Mouse (Mus musculus) heart, adult 9 months (tissue): Measurements from ENCODE around the gene Cep170.
A peak's percentile ranks its signal among the peaks of the same experiment; 100 is the strongest.

Experiments
- DNase-seq, 2 experiments: peaks; one replicate each; pipeline ENCODE4 v3.0.0; 2022; ENCODE audit warnings: low spot score in 2 of 2

Gene Cep170

DNA sequence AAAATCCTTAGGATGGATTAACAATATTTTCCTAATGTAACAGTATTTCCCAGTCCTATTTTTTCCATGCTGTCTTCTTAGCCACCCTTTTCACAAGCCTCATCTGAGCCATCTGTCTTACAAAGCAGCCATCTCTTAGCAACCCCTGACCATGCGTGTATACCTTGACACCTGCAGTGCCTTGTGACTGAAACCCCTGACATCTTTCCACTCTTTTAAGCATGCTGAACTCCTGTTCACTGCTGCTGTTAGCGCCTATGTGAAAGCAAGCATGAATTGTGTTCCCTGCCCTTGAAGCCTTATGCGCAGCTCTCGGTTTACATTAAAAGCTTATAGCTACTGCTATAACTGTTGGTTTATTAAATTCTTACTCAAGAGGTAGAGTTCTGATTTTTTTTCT is 11.2 kb upstream of the Cep170 start:
- no peak for DNase-seq

- DNase-seq, result no peak
These were observed 10.7 kb upstream of the Cep170 start for GRCm38 (mm10) chr1:176824611-176825010.

GRCm38 (mm10) chr1:176823889-176824288 is 10.0 kb upstream of the Cep170 start:
- DNase-seq, result no peak

GRCm38 (mm10) chr1:176822949-176823348 is 9.1 kb upstream of the Cep170 start:
- no peak for DNase-seq

GRCm38 (mm10) chr1:176821929-176822328 is 8.1 kb upstream of the Cep170 start:
- DNase-seq, result no peak

GRCm38 (mm10) chr1:176818763-176819162 is 4.9 kb upstream of the Cep170 start:
- peak; percentile 67 to 85 for DNase-seq

DNA sequence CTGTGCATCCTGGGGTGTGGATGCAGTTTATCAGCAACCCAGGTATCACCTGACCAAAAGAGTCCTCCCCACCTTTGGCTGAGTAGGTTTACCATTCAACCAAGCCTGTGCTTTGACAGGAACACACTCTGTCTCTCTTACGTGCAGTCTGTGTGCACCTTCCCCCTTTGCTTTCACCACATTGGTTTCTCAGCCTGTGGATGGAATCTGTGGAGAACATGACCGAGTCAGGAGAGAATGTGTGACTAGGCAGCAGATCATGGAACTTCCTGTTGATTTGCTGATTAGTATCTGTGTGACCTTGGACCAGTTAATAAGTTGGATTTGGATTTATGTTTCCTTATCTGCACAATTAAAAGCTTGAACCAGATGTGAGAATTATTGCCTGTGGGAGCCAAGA is 4.3 kb upstream of the Cep170 start:
- DNase-seq, result no peak

- no peak for DNase-seq
These were observed 2.9 kb upstream of the Cep170 start for GRCm38 (mm10) chr1:176816728-176817127.

GRCm38 (mm10) chr1:176814591-176815062 is 760 bp upstream of the Cep170 start, which contains the start of gene Sdccag8:
Gene Sdccag8, plus strand, starts transcription at chr1:176814660.
- peak; percentile 97 to 98 for DNase-seq

DNA sequence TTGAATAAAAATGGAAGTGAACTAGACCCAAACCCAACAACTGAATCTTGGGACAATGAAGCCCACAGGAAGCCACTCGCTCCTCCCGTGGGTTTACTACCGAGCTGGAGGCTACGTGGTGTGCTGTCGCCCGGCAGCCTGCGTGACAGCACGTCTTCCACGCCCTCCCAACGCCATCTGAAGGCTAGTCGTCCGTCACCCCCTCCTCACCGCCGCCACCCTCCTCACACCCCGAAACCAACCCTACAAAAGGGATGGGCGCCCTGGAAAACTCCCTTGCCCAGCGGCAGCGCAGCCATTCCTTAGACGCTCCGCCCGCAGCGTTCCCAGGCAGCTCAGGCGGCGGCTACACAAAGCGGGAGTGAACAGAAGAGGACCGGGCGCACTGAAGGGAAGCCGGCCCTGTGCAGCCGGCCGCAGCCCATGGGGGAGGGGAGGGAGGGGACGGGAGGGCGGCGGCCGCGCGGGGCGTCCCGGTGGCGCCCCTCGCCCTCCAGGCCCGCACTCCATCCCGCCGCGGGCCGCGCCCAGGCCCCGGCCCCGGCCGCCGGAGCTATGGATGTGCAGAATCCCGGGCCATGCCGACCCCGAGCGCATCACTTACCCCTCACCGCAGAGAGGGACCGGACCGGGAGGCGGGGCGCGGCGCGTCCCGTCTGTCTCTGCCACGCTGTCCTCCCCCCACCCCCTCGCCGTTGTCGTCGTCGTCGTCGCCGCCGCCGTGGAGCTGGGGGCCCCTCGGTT is 403 bp downstream of the Cep170 start:
- peak; percentile 64 to 73 for DNase-seq

GRCm38 (mm10) chr1:176812491-176813291 is 1.2 kb downstream of the Cep170 start:
- DNase-seq, result no peak

DNA sequence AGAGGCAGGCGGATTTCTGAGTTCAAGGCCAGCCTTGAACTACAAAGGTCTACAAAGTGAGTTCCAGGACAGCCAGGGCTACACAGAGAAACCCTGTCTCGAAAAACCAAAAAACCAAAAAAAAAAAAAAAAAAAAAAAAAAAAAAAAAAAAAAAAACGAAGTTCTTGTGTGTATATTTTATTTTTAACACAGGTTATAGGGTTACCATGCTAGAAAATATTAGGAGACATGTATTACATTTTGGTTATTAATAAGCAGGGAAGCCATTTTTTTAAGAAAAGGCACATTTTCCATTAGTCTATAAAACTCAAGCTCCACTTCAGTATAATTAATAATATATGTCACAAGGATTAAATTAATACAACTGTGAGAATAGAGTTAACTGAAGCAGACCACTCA is 2.0 kb downstream of the Cep170 start:
- no peak for DNase-seq

GRCm38 (mm10) chr1:176810161-176810560 is 3.7 kb downstream of the Cep170 start:
- DNase-seq, result no peak

- DNase-seq, result peak; percentile 78 to 80
These were observed 13.0 kb downstream of the Cep170 start for GRCm38 (mm10) chr1:176800728-176801365.

DNA sequence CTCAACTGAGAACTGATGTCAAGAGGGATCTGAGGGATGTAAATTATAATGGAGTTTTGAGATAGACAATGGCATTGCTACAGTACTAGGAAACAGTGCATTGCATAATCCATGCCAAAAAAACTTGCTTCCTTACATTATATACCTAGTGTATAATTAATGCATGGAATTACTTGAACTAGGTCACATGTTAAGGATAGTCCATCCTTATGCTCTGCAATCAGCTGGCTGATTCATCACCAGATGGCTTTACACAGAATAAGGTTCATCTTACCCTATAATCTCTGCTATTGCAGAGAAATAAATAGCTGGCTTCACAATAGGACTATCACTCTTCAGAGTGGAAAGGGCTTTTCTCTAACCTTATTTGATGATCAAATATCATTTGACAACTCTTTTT is 15.2 kb downstream of the Cep170 start:
- DNase-seq, result no peak

DNA sequence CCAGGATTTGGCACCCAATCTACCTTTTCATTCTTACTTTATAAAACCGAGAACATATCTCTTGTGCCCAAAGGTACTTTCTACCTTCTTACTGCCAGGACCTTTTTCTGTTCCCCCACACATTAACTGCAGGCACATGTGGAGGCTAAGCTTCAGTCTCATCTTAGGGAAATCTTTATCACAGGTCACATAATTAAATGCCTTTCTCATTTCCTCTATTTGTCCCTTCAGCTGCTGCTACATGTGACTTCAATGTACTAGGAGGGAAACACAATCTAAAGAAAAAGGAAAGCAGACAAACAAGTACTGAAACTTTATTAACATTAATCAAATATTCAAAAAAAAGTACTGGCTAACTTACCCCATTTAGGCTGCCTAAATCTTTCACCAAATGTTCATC is 21.7 kb downstream of the Cep170 start:
- no peak for DNase-seq

GRCm38 (mm10) chr1:176789326-176789725 is 24.5 kb downstream of the Cep170 start:
- DNase-seq, result no peak

GRCm38 (mm10) chr1:176774533-176774932 is 39.3 kb downstream of the Cep170 start:
- DNase-seq, result no peak

DNA sequence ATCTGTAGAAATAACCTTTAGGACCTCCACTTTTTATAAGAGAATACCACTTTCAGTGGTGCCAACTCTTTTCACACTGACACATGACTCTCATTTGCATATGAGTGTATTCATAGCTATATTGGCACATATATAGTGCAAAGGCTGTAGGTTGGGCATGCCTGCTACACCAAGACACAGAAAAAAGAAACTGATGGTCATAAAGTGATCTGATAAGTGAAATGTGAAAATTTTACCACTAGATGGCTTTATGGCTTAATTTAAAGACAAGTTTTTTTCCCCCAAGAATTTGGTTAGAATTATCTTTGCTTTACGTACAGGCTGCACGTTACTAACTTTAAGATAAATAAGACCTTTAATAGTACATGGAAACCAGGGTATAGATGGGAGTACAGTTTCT is 51.6 kb downstream of the Cep170 start:
- no peak for DNase-seq

- DNase-seq, result no peak
These were observed 53.2 kb downstream of the Cep170 start for GRCm38 (mm10) chr1:176760673-176761072.

DNA sequence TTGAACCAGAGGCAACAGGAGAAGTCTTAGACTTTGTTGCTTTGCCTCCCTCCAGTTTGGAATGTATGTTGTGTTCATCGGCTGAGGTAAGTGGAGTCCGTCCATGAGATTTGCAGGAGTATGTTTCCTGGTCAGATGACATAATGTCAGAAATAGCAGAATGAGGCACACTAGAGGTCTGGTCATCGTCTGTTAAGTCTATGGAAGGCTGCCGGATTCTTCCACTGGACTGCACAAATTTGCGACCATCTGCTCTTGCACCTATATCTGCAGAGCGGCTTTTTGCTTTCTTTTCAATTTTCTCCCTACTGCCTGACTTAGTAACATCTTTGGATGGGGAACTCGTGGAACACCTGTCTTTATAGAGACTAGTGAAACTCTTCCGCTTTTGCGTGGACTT is 58.3 kb downstream of the Cep170 start:
- DNase-seq, result no peak
